Mouse (Mus musculus) myocyte (in vitro differentiated cells): ENCODE results near the gene Plxnb2.

Experiments
- CEBPB ChIP-seq: IDR thresholded peaks from 2 replicates; pipeline ENCODE4 v1.6.1; 2011; ENCODE audit warnings: mild to moderate bottlenecking, moderate library complexity; ENCODE audit not compliant: poor library complexity, insufficient read depth, severe bottlenecking
- E2F4 ChIP-seq: IDR thresholded peaks from one replicate; pipeline ENCODE4 v1.6.1; 2011; ENCODE audit warnings: mild to moderate bottlenecking, control low read depth, moderate library complexity; ENCODE audit not compliant: insufficient read depth
- MAX ChIP-seq: IDR thresholded peaks from one replicate; pipeline ENCODE4 v1.6.1; 2011; ENCODE audit warnings: low read depth, mild to moderate bottlenecking, control low read depth
- MYOD1 ChIP-seq, 3 experiments: IDR thresholded peaks; one replicate each; pipeline ENCODE4 v1.6.1; 2011; ENCODE audit warnings: control low read depth in 2 of 3, low read depth in 2 of 3, mild to moderate bottlenecking in 2 of 3, moderate library complexity in 1 of 3; ENCODE audit not compliant: insufficient read length in 2 of 3, control insufficient read depth in 1 of 3
- MYOG ChIP-seq, 3 experiments: IDR thresholded peaks; one replicate each; pipeline ENCODE4 v1.6.1; 2011; ENCODE audit warnings: control low read depth in 2 of 3, low read depth in 2 of 3, mild to moderate bottlenecking in 2 of 3; ENCODE audit not compliant: insufficient read length in 2 of 3, control insufficient read depth in 1 of 3, insufficient read depth in 1 of 3
- POLR2A ChIP-seq: IDR thresholded peaks from one replicate; pipeline ENCODE4 v1.6.1; 2011; ENCODE audit warnings: low read depth, mild to moderate bottlenecking, control low read depth, moderate library complexity; ENCODE audit not compliant: insufficient read length
- POLR2AphosphoS2 ChIP-seq: IDR thresholded peaks from one replicate; pipeline ENCODE4 v1.6.1; 2011; ENCODE audit warnings: low read depth, control low read depth; ENCODE audit not compliant: insufficient read length
- TCF12 ChIP-seq: IDR thresholded peaks from one replicate; pipeline ENCODE4 v1.6.1; 2011; ENCODE audit warnings: mild to moderate bottlenecking, control low read depth; ENCODE audit not compliant: poor library complexity, insufficient read depth, severe bottlenecking
- USF1 ChIP-seq: IDR thresholded peaks from one replicate; pipeline ENCODE4 v1.6.1; 2011; ENCODE audit warnings: low read depth, mild to moderate bottlenecking, control low read depth, moderate library complexity

DNA sequence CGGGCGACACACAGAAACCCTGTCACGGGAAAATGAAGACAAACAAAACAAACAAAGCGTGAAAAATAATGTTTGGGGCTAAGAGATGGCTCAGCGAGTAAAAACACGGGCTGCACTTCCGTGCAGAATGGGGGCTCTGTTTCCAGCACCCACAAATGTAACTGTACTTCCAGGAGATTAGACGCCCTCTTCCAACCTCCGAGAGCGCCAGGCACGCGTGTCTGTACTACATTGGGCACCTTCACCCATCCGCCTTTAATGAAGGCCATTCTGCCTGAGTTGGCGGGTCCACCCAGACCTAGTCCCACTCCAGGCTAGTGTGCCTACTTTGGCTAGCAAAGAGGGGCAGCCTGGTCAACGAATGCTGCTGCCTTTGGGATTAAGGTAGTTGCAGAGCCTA lies 16.5 kb upstream of the Plxnb2 start:
- no peak for TF ChIP-seq POLR2A
- no peak for TF ChIP-seq E2F4
- TF ChIP-seq MAX, result no peak
- TF ChIP-seq MYOG (IDR thresholded peaks at IDR 0.05; ENCODE audit: control insufficient read depth in 1 of 3, insufficient read depth in 1 of 3, insufficient read length in 2 of 3, low read depth in 2 of 3), result no peak
- no peak for TF ChIP-seq CEBPB
- TF ChIP-seq TCF12, result no peak
- no peak for TF ChIP-seq USF1
- TF ChIP-seq POLR2AphosphoS2, result peak; percentile 15
- no peak for TF ChIP-seq MYOD1 (IDR thresholded peaks at IDR 0.05; ENCODE audit: control insufficient read depth in 1 of 3, insufficient read length in 2 of 3, low read depth in 2 of 3)
